Mouse (Mus musculus) ES-Bruce4 (cell line): Measurements from ENCODE around the gene Abcf2. TPM values are rescaled to one million over a fixed set of nuclear protein-coding genes. Genes with fewer than 3 reads are reported as not detected.
A peak's percentile ranks its signal among the peaks of the same experiment; 100 is the strongest.

Experiments
- H3K27ac ChIP-seq: 2 replicates; pipeline ENCODE4 v1.5.1; 2012; ENCODE audit warnings: low read length, inconsistent platforms; ENCODE audit not compliant: insufficient read depth
- H3K27me3 ChIP-seq: 2 replicates; pipeline ENCODE4 v1.6.1; 2012; ENCODE audit warnings: mild to moderate bottlenecking, low read length, inconsistent platforms; ENCODE audit not compliant: control insufficient read depth, poor library complexity, insufficient read depth, severe bottlenecking
- H3K36me3 ChIP-seq: 2 replicates; pipeline ENCODE4 v1.6.1; 2012; ENCODE audit warnings: inconsistent platforms, mild to moderate bottlenecking, low read length, moderate library complexity; ENCODE audit not compliant: control insufficient read depth, poor library complexity, insufficient read depth, severe bottlenecking
- H3K4me1 ChIP-seq: one replicate; pipeline ENCODE4 v1.8.1; 2011; ENCODE audit warnings: low read length; ENCODE audit not compliant: control insufficient read depth, insufficient read depth
- H3K4me3 ChIP-seq: 2 replicates; pipeline ENCODE4 v1.5.1; 2011; ENCODE audit warnings: low read depth, mild to moderate bottlenecking, low read length
- H3K9ac ChIP-seq: 2 replicates; pipeline ENCODE4 v1.6.1; 2012; ENCODE audit warnings: low read depth, mild to moderate bottlenecking, inconsistent platforms; ENCODE audit not compliant: poor library complexity, severe bottlenecking
- H3K9me3 ChIP-seq: replicated peaks from 2 replicates; pipeline ENCODE4 v1.6.1; 2012; ENCODE audit warnings: mild to moderate bottlenecking, low read length, inconsistent platforms; ENCODE audit not compliant: control insufficient read depth, poor library complexity, insufficient read depth, severe bottlenecking
- CTCF ChIP-seq: IDR thresholded peaks from one replicate; pipeline ENCODE4 v1.8.1; 2011; ENCODE audit warnings: low read depth, low read length
- EP300 ChIP-seq: IDR thresholded peaks from 2 replicates; pipeline ENCODE4 v1.6.1; 2011; ENCODE audit warnings: low read depth, low read length; ENCODE audit not compliant: insufficient read depth
- POLR2A ChIP-seq: IDR thresholded peaks from one replicate; pipeline ENCODE4 v1.8.1; 2011; ENCODE audit warnings: low read length; ENCODE audit not compliant: insufficient read depth
- polyA plus RNA-seq: library from polyadenylated mRNA; stranded (reverse); fragments of >200 nt; gene quantifications from 2 replicates; pipeline ENCODE4 v1.2.4, GENCODE M21; 2011; ENCODE audit warnings: low read depth; ENCODE audit not compliant: missing spikeins, insufficient read depth, insufficient read length

Abcf2 gene
- polyA plus RNA-seq, 1 experiment: 113 TPM

DNA sequence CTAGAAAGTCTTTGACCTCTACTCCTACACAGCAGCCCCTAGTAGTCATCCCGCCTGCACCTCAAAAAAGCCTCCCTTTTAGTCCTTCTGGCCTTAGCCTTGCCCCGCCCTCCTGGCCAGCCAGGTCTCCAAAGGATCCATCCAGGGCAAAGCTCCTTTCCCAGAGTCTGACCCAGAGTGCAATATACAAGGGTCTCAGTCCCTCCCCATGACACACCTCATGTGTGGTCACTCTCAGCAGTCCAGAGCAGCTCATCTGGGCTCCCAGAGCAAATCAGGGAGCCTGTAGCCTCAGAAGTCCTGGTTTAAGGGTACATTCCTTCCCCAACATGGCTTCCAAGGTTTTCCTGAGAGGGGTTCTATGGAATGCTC is 26.0 kb downstream of the Abcf2 start:
- Histone ChIP-seq H3K27ac (no peak overlapping the region), H3K4me3 (peak overlapping the region; percentile 32; the same call in 1 of the 2 replicates), H3K27me3 (no peaks in the 10 kb centered on the region), H3K36me3 (no peaks in the 10 kb centered on the region), H3K9me3 (no peaks in the 10 kb centered on the region), H3K4me1 (peaks cover 4% of the 10 kb centered on the region), H3K9ac (peak overlapping the region; percentile 30; the same call in 1 of the 2 replicates)
- TF ChIP-seq EP300 (no peak), CTCF (no peak), POLR2A (no peak)

DNA sequence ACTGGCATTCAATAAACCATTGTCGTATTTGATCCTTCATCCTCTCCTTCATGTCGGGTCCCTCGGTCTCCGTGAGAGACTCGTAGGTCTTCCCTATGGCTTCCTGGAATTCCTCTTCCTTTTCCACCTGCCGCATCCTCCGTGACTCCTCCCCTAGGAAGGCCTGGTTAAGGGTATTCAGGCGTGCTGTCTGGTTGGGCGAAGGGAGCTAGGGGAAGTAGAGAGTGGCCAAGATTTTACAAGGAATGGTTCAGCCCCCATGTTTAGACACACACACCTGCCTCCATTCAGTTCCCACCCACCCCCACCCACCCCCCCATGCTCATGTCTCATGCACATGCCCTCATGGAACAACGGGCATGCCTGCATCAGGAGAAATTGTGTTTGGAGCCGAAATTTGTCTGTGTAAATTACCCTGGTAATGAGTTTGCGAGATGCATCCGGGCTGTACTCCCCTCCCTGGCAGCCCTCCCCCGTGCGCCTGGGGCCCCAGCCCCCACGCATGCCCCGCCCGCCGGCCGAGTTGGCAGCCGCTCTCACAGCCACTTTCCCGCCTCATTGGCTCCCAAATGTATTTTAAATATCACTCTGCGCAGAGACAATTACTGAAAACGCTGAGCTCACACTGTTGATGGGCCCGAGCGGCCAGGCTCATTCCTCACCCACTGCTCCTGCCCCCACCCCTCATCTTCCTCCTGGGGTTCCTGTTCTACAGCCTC is 26.5 kb downstream of the Abcf2 start:
- Histone ChIP-seq H3K36me3 (no peaks in the 10 kb centered on the region), H3K9me3 (no peaks in the 10 kb centered on the region), H3K9ac (peak overlapping the region; percentile 30; the same call in 1 of the 2 replicates), H3K4me1 (peaks cover 4% of the 10 kb centered on the region), H3K4me3 (peak overlapping the region; percentile 32; the same call in 1 of the 2 replicates), H3K27ac (no peak overlapping the region), H3K27me3 (no peaks in the 10 kb centered on the region)
- TF ChIP-seq CTCF (no peak), EP300 (no peak), POLR2A (no peak)

DNA sequence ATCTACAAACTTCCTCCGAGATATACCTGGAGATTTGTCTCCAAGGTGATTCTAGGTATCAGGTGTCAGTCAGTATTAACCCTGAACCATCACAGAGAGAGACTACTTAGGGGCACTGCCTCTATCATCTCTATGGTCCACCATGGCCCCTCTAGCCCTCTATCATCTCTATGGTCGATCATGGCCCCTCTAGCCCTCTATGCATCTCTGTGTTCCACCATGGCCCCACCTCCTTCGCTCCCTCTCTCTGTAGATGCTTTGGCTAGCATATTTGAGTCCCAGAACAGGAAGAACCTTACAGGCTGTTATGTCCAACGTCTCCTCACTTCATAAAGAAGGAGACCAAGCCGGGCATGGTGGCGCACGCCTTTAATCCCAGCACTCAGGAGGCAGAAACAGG is 34.6 kb downstream of the Abcf2 start:
- TF ChIP-seq EP300: no peak
- TF ChIP-seq CTCF: no peak
- TF ChIP-seq POLR2A: no peak
- H3K36me3 ChIP-seq: no peaks in the 10 kb centered on the region
- no peak overlapping the region for H3K27ac ChIP-seq
- H3K9ac ChIP-seq: no peak overlapping the region
- no peaks in the 10 kb centered on the region for H3K9me3 ChIP-seq
- no peaks in the 10 kb centered on the region for H3K27me3 ChIP-seq
- no peaks in the 10 kb centered on the region for H3K4me1 ChIP-seq
- H3K4me3 ChIP-seq: no peak overlapping the region

DNA sequence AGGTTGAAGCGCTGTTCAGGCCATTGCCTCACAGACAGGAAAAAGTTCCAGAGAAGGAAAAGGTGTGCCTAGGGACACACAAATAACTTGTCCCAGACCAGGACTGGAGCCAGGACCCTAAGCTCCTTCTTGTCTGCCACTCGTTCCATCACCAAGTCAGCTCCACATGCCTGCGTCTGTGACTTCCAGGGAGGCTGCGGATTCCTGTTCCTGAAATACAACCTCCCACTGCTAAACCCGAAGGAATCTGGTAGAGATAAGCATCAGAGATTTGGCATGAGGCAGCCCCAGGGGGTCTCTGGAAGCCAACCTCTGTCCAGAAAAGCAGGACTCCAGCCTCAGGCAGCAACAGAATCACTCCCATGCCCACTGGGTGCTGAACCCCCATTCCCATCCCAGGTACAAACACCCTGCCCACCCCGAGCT is 36.1 kb downstream of the Abcf2 start:
- Histone ChIP-seq H3K36me3 (no peaks in the 10 kb centered on the region), H3K27me3 (no peaks in the 10 kb centered on the region), H3K4me3 (no peak overlapping the region), H3K9ac (no peak overlapping the region), H3K27ac (no peak overlapping the region), H3K4me1 (no peaks in the 10 kb centered on the region), H3K9me3 (no peaks in the 10 kb centered on the region)
- TF ChIP-seq EP300: no peak
- TF ChIP-seq POLR2A: no peak
- no peak for TF ChIP-seq CTCF

DNA sequence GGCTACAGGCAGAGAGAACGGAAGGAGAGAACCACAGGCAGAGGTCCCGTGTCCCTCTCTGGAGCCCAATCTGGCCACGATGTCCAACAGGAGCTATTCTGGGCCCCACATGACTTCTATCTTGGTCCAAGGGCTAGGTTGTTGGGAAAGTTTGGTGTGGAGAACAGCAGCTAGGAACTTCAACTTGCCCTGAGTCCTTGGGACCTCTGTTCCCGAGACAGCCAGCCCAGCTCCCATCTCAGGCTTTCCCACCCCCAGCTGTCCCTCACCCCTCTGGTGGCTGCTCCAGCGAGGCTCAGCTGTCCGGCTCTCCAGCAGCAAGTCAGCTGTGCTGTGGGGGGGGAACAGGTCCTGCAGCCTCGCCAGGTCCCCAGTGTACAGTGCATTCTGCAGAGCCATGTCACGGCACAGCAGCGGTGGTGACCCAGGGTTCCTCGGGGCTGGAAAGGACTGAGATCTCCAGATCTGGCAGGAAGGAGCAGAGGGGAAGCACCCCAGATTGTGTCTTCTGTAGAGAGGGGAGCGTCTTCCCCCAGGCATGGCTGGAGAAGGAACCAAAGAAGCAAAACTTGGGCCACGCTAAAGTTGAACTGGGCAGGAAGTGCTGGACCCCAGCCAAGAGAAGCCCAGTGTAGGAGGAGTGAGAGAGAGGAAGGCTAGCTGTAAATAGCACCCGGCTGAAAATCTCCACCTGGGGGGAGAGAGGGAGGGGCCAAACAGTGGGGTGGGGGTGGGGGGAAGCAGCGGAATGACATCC is 36.7 kb downstream of the Abcf2 start, which contains the start of gene Asb10:
Gene Asb10, minus strand, starts transcription at position 592 of the 757 bp plus-strand sequence.
- no peaks in the 10 kb centered on the region for H3K27me3 ChIP-seq
- peak within 1 kb of the TSS; percentile 42; the same call in 1 of the 2 replicates for H3K4me3 ChIP-seq
- H3K9me3 ChIP-seq: no peaks in the 10 kb centered on the region
- H3K4me1 ChIP-seq: no peaks in the 10 kb centered on the region
- H3K9ac ChIP-seq: no peak within 1 kb of the TSS
- H3K36me3 ChIP-seq: no peaks in the 10 kb centered on the region
- H3K27ac ChIP-seq: no peak within 1 kb of the TSS
- no peak for TF ChIP-seq CTCF
- TF ChIP-seq POLR2A: no peak
- no peak for TF ChIP-seq EP300
